Mouse (Mus musculus): ENCODE measurements around the gene Tfrc. TPM values are rescaled to one million over a fixed set of nuclear protein-coding genes. Genes with fewer than 3 reads are reported as not detected.

Gene Tfrc
- total RNA-seq, 2 experiments from 2014 or later: 70.3 to 72.3 TPM

GRCm38 (mm10) chr16:32682194-32682593, 73.5 kb downstream of the Tfrc start:
- TF ChIP-seq CTCF (conservative IDR thresholded peaks at IDR 0.05): peak; percentile 90
- DNase-seq (ENCODE audit: low spot score in 2 of 2): peak; percentile 44 to 76
- no peak overlapping the region for H3K4me3 ChIP-seq
- no peak overlapping the region for H3K27ac ChIP-seq

Other genes with a start within 250 kb of the Tfrc start
- gene Tm4sf19, start 208.4 kb upstream of the Tfrc start, total RNA-seq (2021): not detected
- gene Tctex1d2, start 189.2 kb upstream of the Tfrc start, total RNA-seq (2021): 10 to 100 TPM; 11.8 to 14.3 TPM
- 10 to 100 TPM; 32.6 to 33.7 TPM for gene Pcyt1a, start 178.0 kb upstream of the Tfrc start, total RNA-seq (2021)
- not detected for gene Slc51a, start 121.0 kb upstream of the Tfrc start, total RNA-seq (2021)
- not detected for gene Zdhhc19, start 112.7 kb upstream of the Tfrc start, total RNA-seq (2021)
- gene Tnk2, start 35.0 kb downstream of the Tfrc start, total RNA-seq (2021): 100 to 1,000 TPM; 210 to 212 TPM
- gene Muc4, start 127.0 kb downstream of the Tfrc start, total RNA-seq (2021): not detected
- gene Muc20, start 188.5 kb downstream of the Tfrc start, total RNA-seq (2021): not detected
- not detected for gene Smbd1, start 201.6 kb downstream of the Tfrc start, total RNA-seq (2021)